Mouse (Mus musculus) E14TG2a.4 (cell line): ENCODE results near the gene Cers5.
"Not testable (repeated sequence)": the region's sequence is repeated elsewhere in the genome, so short reads cannot be mapped to it uniquely, and the experiment has no call there.

Experiments used
- H3K27me3 ChIP-seq: 2 replicates; pipeline ENCODE4 v1.6.1; 2014; ENCODE audit warnings: low read length, control low read depth; ENCODE audit not compliant: insufficient read depth
- H3K36me3 ChIP-seq: 2 replicates; pipeline ENCODE4 v1.6.1; 2014; ENCODE audit warnings: low read length, control low read depth; ENCODE audit not compliant: insufficient read depth
- H3K4me1 ChIP-seq: replicated peaks from 2 replicates; pipeline ENCODE4 v1.6.1; 2014; ENCODE audit warnings: low read depth, low read length, control low read depth
- H3K4me3 ChIP-seq: replicated peaks from 2 replicates; pipeline ENCODE4 v1.5.1; 2014; ENCODE audit warnings: mild to moderate bottlenecking, low read length
- H3K9me3 ChIP-seq: 2 replicates; pipeline ENCODE4 v1.6.1; 2014; ENCODE audit warnings: low read length, control low read depth
- CTCF ChIP-seq: conservative IDR thresholded peaks from 2 replicates; pipeline ENCODE4 v1.5.1; 2014; ENCODE audit warnings: low read length
- NANOG ChIP-seq: IDR thresholded peaks from 2 replicates; pipeline ENCODE4 v1.6.1; 2014; ENCODE audit warnings: borderline replicate concordance, low read length, mixed read lengths
- POU5F1 ChIP-seq: IDR thresholded peaks from 2 replicates; pipeline ENCODE4 v1.6.1; 2014; ENCODE audit warnings: low read length, borderline replicate concordance

Gene Cers5

GRCm38 (mm10) chr15:99733186-99733585 is 39.5 kb downstream of the Cers5 start:
- Histone ChIP-seq H3K4me1 (peaks cover 19% of the 10 kb centered on the region), H3K27me3 (no peaks in the 10 kb centered on the region), H3K36me3 (peaks cover 57% of the 10 kb centered on the region), H3K9me3 (no peaks in the 10 kb centered on the region), H3K4me3 (no peak overlapping the region)
- no peak for TF ChIP-seq POU5F1
- no peak for TF ChIP-seq CTCF
- no peak for TF ChIP-seq NANOG

GRCm38 (mm10) chr15:99731678-99732077 is 41.0 kb downstream of the Cers5 start:
- H3K9me3 ChIP-seq = no peaks in the 10 kb centered on the region
- peaks cover 52% of the 10 kb centered on the region for H3K36me3 ChIP-seq
- no peak for TF ChIP-seq CTCF
- no peak for TF ChIP-seq POU5F1
- no peak for TF ChIP-seq NANOG
- peaks cover 32% of the 10 kb centered on the region for H3K4me1 ChIP-seq
- no peaks in the 10 kb centered on the region for H3K27me3 ChIP-seq
- no peak overlapping the region for H3K4me3 ChIP-seq

GRCm38 (mm10) chr15:99731167-99731566 is 41.5 kb downstream of the Cers5 start:
- Histone ChIP-seq H3K36me3 (peaks cover 47% of the 10 kb centered on the region), H3K4me3 (no peak overlapping the region), H3K27me3 (no peaks in the 10 kb centered on the region), H3K9me3 (no peaks in the 10 kb centered on the region), H3K4me1 (peaks cover 37% of the 10 kb centered on the region)
- TF ChIP-seq CTCF = no peak
- no peak for TF ChIP-seq POU5F1
- TF ChIP-seq NANOG = no peak

GRCm38 (mm10) chr15:99729056-99729783 is 43.5 kb downstream of the Cers5 start:
- Histone ChIP-seq H3K36me3 (peaks cover 27% of the 10 kb centered on the region), H3K27me3 (no peaks in the 10 kb centered on the region), H3K4me1 (peaks cover 45% of the 10 kb centered on the region), H3K9me3 (no peaks in the 10 kb centered on the region), H3K4me3 (no peak overlapping the region)
- peak; percentile 25; the same call in 1 of the 2 replicates for TF ChIP-seq CTCF
- no peak for TF ChIP-seq NANOG

GRCm38 (mm10) chr15:99728211-99728610 is 44.5 kb downstream of the Cers5 start:
- H3K4me3 ChIP-seq = no peak overlapping the region
- TF ChIP-seq NANOG = no peak
- TF ChIP-seq POU5F1 = no peak
- no peak for TF ChIP-seq CTCF
- H3K4me1 ChIP-seq = peaks cover 55% of the 10 kb centered on the region
- H3K36me3 ChIP-seq = peaks cover 21% of the 10 kb centered on the region
- no peaks in the 10 kb centered on the region for H3K9me3 ChIP-seq
- H3K27me3 ChIP-seq = no peaks in the 10 kb centered on the region

- H3K9me3 ChIP-seq = no peaks in the 10 kb centered on the region
- TF ChIP-seq CTCF = no peak
- TF ChIP-seq POU5F1 = no peak
- TF ChIP-seq NANOG = no peak
- H3K27me3 ChIP-seq = 0 out of 2 replicates have a peak, but pooled peaks cover under 1% of the 10 kb centered on the region
- peaks cover 62% of the 10 kb centered on the region for H3K4me1 ChIP-seq
- H3K36me3 ChIP-seq = peaks cover 17% of the 10 kb centered on the region
- H3K4me3 ChIP-seq = no peak overlapping the region
Observed at GRCm38 (mm10) chr15:99727525-99727924, 45.2 kb downstream of the Cers5 start.

- H3K9me3 ChIP-seq, H3K4me3 ChIP-seq, H3K27me3 ChIP-seq: not testable (repeated sequence)
- peaks cover 12% of the 10 kb centered on the region for H3K36me3 ChIP-seq
- peaks cover 63% of the 10 kb centered on the region for H3K4me1 ChIP-seq
Observed at GRCm38 (mm10) chr15:99727039-99727438, 45.6 kb downstream of the Cers5 start.

- TF ChIP-seq POU5F1 = no peak
- TF ChIP-seq CTCF = no peak
- no peak for TF ChIP-seq NANOG
- peaks cover 63% of the 10 kb centered on the region for H3K4me1 ChIP-seq
- no peaks in the 10 kb centered on the region for H3K9me3 ChIP-seq
- H3K4me3 ChIP-seq = peak overlapping the region; percentile 92
- 0 out of 2 replicates have a peak, but pooled peaks cover 5% of the 10 kb centered on the region for H3K27me3 ChIP-seq
- peaks cover 11% of the 10 kb centered on the region for H3K36me3 ChIP-seq
Observed at GRCm38 (mm10) chr15:99726549-99726948, 46.1 kb downstream of the Cers5 start.

GRCm38 (mm10) chr15:99725341-99726155 is 47.1 kb downstream of the Cers5 start, which contains the start of gene Cox14:
Gene Cox14 (plus strand): TSS chr15:99725618.
- Histone ChIP-seq H3K27me3 (peaks cover 5% of the 10 kb centered on the region; the same call in 1 of the 2 replicates), H3K36me3 (peaks cover 11% of the 10 kb centered on the region), H3K4me1 (peaks cover 61% of the 10 kb centered on the region), H3K4me3 (peak within 1 kb of the TSS; percentile 92), H3K9me3 (no peaks in the 10 kb centered on the region)
- no peak for TF ChIP-seq POU5F1
- TF ChIP-seq CTCF = peak; percentile 92
